In the genomic region with DNA sequence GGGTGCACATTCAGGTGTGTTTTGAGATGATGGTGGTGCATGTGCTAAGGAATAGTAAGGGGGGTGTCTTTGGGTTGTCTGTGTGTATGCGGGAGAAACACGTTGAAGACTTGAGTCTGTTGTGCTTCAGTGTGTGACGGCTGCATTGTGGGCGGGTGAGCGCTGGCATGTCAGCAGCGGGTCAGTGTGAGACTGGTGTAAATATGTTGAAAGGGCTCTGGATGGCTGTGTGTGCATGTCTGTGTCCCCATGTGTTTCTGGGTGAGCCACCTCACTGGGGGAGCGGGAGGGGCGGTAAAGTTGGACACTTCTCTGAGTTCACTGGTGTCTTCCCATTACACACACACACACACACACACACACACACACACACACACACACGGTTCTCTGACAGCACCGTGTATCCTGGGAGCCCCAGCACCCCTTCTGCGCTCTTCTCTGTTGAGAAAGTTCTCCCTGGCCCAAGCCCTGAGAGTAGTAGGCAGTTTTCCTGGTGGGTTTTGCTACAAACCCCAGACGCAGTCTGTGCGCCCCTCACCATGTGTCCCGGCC, we compare ENCODE assay signal across 8 mouse cellular contexts. TPM values are rescaled to one million over a fixed set of nuclear protein-coding genes. Genes with fewer than 3 reads are reported as not detected.
A peak's percentile ranks its signal among the peaks of the same experiment; 100 is the strongest.
DNase-seq lines count a peak whose midpoint lies in the region; ATAC-seq and TF ChIP-seq lines count a peak whose summit lies in the region.

No protein-coding gene starts in this region.

- H3K4me3 ChIP-seq in intestine, postnatal 0 days (ENCODE audit: low read depth, low read length): peak overlapping the region; percentile 73

- WGBS in intestine, postnatal 0 days: 1% methylated on average over 14 of the region's 14 CpGs

- DNase-seq in adrenal gland, adult (ENCODE audit: inconsistent age in 2 of 2, low spot score in 1 of 2): peak; percentile 44 to 76
- no peak for DNase-seq in adrenal gland, postnatal 25 days
- DNase-seq in urinary bladder, postnatal 14 days (ENCODE audit: low spot score): peak; percentile 31
- no peak for DNase-seq in urinary bladder, postnatal 10 days (ENCODE audit: low spot score)
- DNase-seq in heart, adult 18-20 months: peak; percentile 47 to 73
- DNase-seq in lung, postnatal 10 days: peak; percentile 66
- DNase-seq in right cerebral cortex, postnatal 4 days: peak; percentile 26

- no peaks in the 10 kb centered on the region for H3K9me3 ChIP-seq in intestine, postnatal 0 days (ENCODE audit: control insufficient read depth)

- H3K27ac ChIP-seq in intestine, postnatal 0 days (ENCODE audit: low read depth, low read length): peak overlapping the region; percentile 98

- no peak for ATAC-seq in intestine, postnatal 0 days

- peaks cover 4% of the 10 kb centered on the region; the same call in 1 of the 2 replicates for H3K4me1 ChIP-seq in intestine, postnatal 0 days (replicated peaks; ENCODE audit: control insufficient read depth, insufficient read depth, low read length)

- H3K9ac ChIP-seq in intestine, postnatal 0 days (ENCODE audit: low read depth, low read length): peak overlapping the region; percentile 83

- H3K4me2 ChIP-seq in intestine, postnatal 0 days (replicated peaks; ENCODE audit: low read depth): peak overlapping the region; percentile 94

- TF ChIP-seq CTCF in intestine, postnatal 0 days (IDR thresholded peaks at IDR 0.05; ENCODE audit: low read depth): no peak

- H3K36me3 ChIP-seq in intestine, postnatal 0 days (ENCODE audit: control insufficient read depth, insufficient read depth): peaks cover under 1% of the 10 kb centered on the region; the same call in 1 of the 2 replicates

- no peaks in the 10 kb centered on the region for H3K27me3 ChIP-seq in intestine, postnatal 0 days (replicated peaks; ENCODE audit: control insufficient read depth, insufficient read depth, low read length)

RNA-seq across cellular contexts. Expression of gene Bbc3, which starts 3.3 kb away (rescaled TPM):
- total RNA-seq in adrenal gland, postnatal 25 days (2021): 6.8 and 11.5 TPM in 2 replicates
- total RNA-seq in heart, adult 18-20 months (2021): 1 to 10 TPM; 3.8 to 5.6 TPM
- polyA plus RNA-seq in intestine, postnatal 0 days (2015; fragmentation: Nextera tagmentation; extraction: Ambion mirVana): 6.6 and 7.0 TPM in 2 replicates

RNA-seq across cellular contexts. Expression of gene Ccdc9, which starts 24.9 kb away (rescaled TPM):
- total RNA-seq in adrenal gland, postnatal 25 days (2021): 83.5 and 93.6 TPM in 2 replicates
- 10 to 100 TPM; 26.3 to 29.6 TPM for total RNA-seq in heart, adult 18-20 months (2021)
- 14.2 and 14.8 TPM in 2 replicates for polyA plus RNA-seq in intestine, postnatal 0 days (2015; fragmentation: Nextera tagmentation; extraction: Ambion mirVana)

RNA-seq across cellular contexts. Expression of gene Inafm1, which starts 38.1 kb away (rescaled TPM):
- 15.6 and 26.0 TPM in 2 replicates for total RNA-seq in adrenal gland, postnatal 25 days (2021)
- total RNA-seq in heart, adult 18-20 months (2021): 10 to 100 TPM; 15.3 to 16.2 TPM
- polyA plus RNA-seq in intestine, postnatal 0 days (2015; fragmentation: Nextera tagmentation; extraction: Ambion mirVana): 24.1 and 24.8 TPM in 2 replicates

RNA-seq across cellular contexts. Expression of gene C5ar1, which starts 52.2 kb away (rescaled TPM):
- 2.0 and 3.2 TPM in 2 replicates for total RNA-seq in adrenal gland, postnatal 25 days (2021)
- total RNA-seq in heart, adult 18-20 months (2021): 1 to 10 TPM; 4.4 to 7.5 TPM
- 2.1 TPM in 2 replicates for polyA plus RNA-seq in intestine, postnatal 0 days (2015; fragmentation: Nextera tagmentation; extraction: Ambion mirVana)

Comparison
In these comparisons a context has a peak if more than half of its experiments do, and no peak if none do; other contexts are left out.
1. DNase-seq: peak in adrenal gland, adult (2 of 2), urinary bladder, postnatal 14 days (single experiment), heart, adult 18-20 months (2 of 2), lung, postnatal 10 days (single experiment) and right cerebral cortex, postnatal 4 days (single experiment); none in adrenal gland, postnatal 25 days (single experiment) and urinary bladder, postnatal 10 days (single experiment).